Mouse (Mus musculus): ENCODE measurements around the gene Vmn1r7.
"Not testable (repeated sequence)": the region's sequence is repeated elsewhere in the genome, so short reads cannot be mapped to it uniquely, and the experiment has no call there.

Vmn1r7 gene

DNA sequence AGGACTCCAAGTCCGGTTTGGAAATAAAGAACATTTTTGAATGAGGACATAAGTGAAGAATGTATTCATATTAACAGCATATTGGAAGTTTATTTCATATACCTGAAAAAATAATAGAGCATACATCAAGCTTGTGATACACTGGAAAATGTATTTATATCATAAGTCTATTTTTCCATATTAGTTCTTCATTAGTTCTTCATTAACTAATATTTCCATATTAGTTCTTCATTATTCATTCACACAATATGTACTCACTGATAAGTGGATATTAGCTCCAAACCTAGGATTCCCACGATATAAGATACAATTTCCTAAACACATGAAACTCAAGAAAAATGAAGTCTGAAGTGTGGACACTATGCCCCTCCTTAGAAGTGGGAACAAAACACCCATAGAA is at the start of gene Vmn1r7:
Gene Vmn1r7 (minus strand): TSS at position 101 of the 400 bp plus-strand sequence.
- not testable (repeated sequence) for DNase-seq

DNA sequence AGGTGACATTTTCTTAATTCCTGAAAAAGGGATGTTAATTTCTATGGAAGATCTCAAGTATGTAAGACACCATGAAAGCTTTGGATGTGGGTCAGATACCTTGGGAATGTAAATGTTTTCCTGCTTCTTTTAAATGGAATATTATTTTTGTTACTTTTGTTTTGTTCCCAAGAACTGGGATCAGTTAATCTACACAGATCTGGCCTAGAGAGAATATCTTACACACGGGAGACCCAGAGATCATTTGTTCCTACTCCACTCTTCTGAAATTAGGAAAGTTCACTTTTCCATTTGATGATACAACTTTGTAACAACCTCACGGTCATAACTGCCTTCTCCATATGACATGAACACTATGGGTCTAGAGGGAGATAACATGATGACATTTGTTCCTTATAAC is 41.4 kb upstream of the Vmn1r7 start, which contains the start of gene Vmn1r9:
Gene Vmn1r9 (plus strand): TSS at position 301 of the 400 bp plus-strand sequence.
- DNase-seq: no peak

DNA sequence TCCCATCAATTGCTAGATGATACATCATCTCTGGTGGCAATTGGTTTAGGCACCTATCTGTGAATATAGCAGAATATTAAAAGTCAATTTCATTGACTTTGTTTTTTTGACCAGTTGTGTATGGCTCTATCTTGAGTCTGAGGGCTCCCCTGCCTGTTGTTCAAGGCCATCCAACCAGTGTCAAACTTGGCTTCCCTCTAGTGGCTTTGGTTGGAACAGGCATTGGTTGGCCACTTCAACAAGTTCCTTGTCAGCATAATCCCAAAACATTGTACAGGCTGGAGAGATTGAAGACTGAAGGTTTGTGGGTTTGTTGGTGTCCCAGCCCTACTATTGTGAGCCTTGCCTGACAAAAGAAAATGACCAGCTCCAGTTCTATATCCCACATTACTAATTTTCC is 38.6 kb upstream of the Vmn1r7 start:
- DNase-seq: peak; percentile 43 to 69

DNA sequence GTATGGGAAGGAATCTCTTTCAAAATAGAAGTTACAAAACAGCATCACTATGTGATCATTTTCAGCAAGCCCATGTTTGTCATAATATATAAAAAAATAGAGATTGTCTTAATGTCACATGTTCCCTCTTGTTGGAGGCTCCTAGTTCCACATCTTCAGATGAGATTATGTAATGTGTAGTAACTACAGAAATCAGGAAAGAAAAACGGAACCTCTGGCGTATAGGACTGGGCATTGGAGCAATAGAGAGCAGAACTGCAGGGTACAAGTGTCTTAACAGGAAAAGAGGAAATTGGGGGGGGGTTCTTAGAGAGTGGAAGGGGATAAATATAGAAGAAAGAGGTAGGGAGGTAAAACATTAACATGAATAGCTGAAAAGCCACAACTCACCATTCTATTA is 9.6 kb upstream of the Vmn1r7 start:
- DNase-seq: no peak

DNA sequence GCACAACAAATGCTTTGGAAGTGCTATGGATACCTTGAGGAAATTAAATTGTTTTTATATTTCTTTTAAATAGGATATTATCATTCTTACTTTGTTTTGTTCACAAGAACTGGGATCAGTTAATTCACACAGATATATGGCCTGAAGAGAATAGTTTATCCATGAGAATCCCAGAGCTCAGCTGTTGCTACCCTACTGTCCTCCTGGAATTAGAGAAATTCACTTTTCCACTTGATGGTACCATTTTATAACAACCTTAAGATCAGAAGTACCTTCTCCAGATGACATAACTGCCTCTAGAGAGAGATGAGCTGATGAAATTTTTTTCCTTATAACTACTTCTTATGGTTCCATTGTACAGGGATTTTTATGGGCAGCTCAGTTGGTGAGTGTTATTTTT is 6.9 kb upstream of the Vmn1r7 start, which contains the start of gene Vmn1r8:
Gene Vmn1r8 (plus strand): TSS at position 301 of the 400 bp plus-strand sequence.
- no peak for DNase-seq

DNA sequence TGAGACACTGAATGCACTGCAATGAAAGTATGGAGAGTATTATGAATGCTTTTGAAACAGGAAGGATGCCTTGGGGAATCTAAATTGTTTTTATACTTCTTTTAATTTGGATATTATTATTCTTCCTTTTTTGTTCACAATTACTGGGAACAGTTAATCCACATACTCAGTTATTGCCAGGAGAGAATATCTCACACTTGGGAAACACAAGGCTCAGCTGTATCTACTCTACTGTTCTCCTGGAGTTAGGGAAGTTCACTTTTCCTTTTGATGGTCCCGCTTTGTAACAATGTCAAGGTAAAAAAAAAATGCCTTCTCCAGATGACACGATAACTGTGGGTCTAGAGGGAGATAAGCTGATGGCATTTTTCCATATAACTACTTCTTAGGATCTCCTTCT is 28.2 kb downstream of the Vmn1r7 start, which contains the start of gene Vmn1r6:
Gene Vmn1r6 (plus strand): TSS at position 301 of the 400 bp plus-strand sequence.
- no peak for DNase-seq
